Mouse (Mus musculus): ENCODE measurements at regions not wholly inside any gene's neighbourhood (a gene's known extent, or its start where the extent isn't known, plus 50 kb on each side); places are given as distances from the start of the nearest gene placed in this dataset.

- no peak overlapping the region for H3K4me2 ChIP-seq (replicated peaks)
Observed at GRCm38 (mm10) chr16:95834556-95835288, 132.8 kb downstream of the Ets2 start.

GRCm38 (mm10) chr16:95833455-95833854, 131.6 kb downstream of the Ets2 start:
- H3K27ac ChIP-seq = no peak overlapping the region
- no peaks in the 10 kb centered on the region for H3K27me3 ChIP-seq (replicated peaks)
- H3K9me3 ChIP-seq = no peaks in the 10 kb centered on the region
- H3K4me1 ChIP-seq (replicated peaks) = peaks cover 12% of the 10 kb centered on the region
- H3K36me3 ChIP-seq = no peaks in the 10 kb centered on the region
- H3K4me3 ChIP-seq (replicated peaks) = no peak overlapping the region
- ATAC-seq = no peak
- no peak overlapping the region for H3K4me2 ChIP-seq (replicated peaks)
- no peak overlapping the region for H3K9ac ChIP-seq
- WGBS = 66% methylated on average over 10 of the region's 10 CpGs

More at GRCm38 (mm10) chr16:95834556-95835288, 132.8 kb downstream of the Ets2 start:
- Histone ChIP-seq H3K4me3 (replicated peaks) (no peak overlapping the region), H3K27me3 (replicated peaks) (no peaks in the 10 kb centered on the region), H3K27ac (no peak overlapping the region), H3K9ac (no peak overlapping the region), H3K9me3 (no peaks in the 10 kb centered on the region), H3K36me3 (no peaks in the 10 kb centered on the region), H3K4me1 (replicated peaks) (peaks cover 12% of the 10 kb centered on the region)
- 56% methylated on average over 11 of the region's 11 CpGs for WGBS
- ATAC-seq = no peak

GRCm38 (mm10) chr16:95832346-95832739, 130.5 kb downstream of the Ets2 start:
- Histone ChIP-seq H3K27ac (peak overlapping the region; percentile 62; the same call in 1 of the 2 replicates), H3K4me1 (replicated peaks) (peaks cover 12% of the 10 kb centered on the region)
- WGBS = 53% methylated on average over 9 of the region's 9 CpGs

GRCm38 (mm10) chr16:95831566-95832345, 129.9 kb downstream of the Ets2 start:
- H3K4me1 ChIP-seq (replicated peaks) = peaks cover 12% of the 10 kb centered on the region
- ATAC-seq = peak; percentile 84
- 0 out of 2 replicates have a peak overlapping the region, but pooled peaks have one; percentile 24 for H3K4me2 ChIP-seq (replicated peaks)
- no peaks in the 10 kb centered on the region for H3K36me3 ChIP-seq
- no peak overlapping the region for H3K4me3 ChIP-seq (replicated peaks)
- no peaks in the 10 kb centered on the region for H3K9me3 ChIP-seq
- no peak overlapping the region for H3K9ac ChIP-seq
- peak overlapping the region; percentile 62 for H3K27ac ChIP-seq
- 26% methylated on average over 11 of the region's 11 CpGs for WGBS
- no peaks in the 10 kb centered on the region for H3K27me3 ChIP-seq (replicated peaks)

More at GRCm38 (mm10) chr16:95832346-95832739, 130.5 kb downstream of the Ets2 start:
- no peaks in the 10 kb centered on the region for H3K36me3 ChIP-seq
- no peak for ATAC-seq
- H3K4me3 ChIP-seq (replicated peaks) = no peak overlapping the region
- no peaks in the 10 kb centered on the region for H3K27me3 ChIP-seq (replicated peaks)
- no peak overlapping the region for H3K9ac ChIP-seq
- H3K4me2 ChIP-seq (replicated peaks) = no peak overlapping the region
- no peaks in the 10 kb centered on the region for H3K9me3 ChIP-seq

- H3K4me3 ChIP-seq (replicated peaks) = no peak overlapping the region
- H3K9me3 ChIP-seq = no peaks in the 10 kb centered on the region
- H3K4me2 ChIP-seq (replicated peaks) = no peak overlapping the region
- peaks cover 30% of the 10 kb centered on the region for H3K4me1 ChIP-seq (replicated peaks)
- ATAC-seq = no peak
- no peaks in the 10 kb centered on the region for H3K27me3 ChIP-seq (replicated peaks)
- 69% methylated on average over 6 of the region's 6 CpGs for WGBS
- no peak overlapping the region for H3K9ac ChIP-seq
- H3K36me3 ChIP-seq = no peaks in the 10 kb centered on the region
- H3K27ac ChIP-seq = no peak overlapping the region
Observed at GRCm38 (mm10) chr16:95827402-95827737, 125.5 kb downstream of the Ets2 start.

- ATAC-seq = no peak
- Histone ChIP-seq H3K27ac (no peak overlapping the region), H3K27me3 (replicated peaks) (no peaks in the 10 kb centered on the region), H3K4me1 (replicated peaks) (peaks cover 25% of the 10 kb centered on the region), H3K36me3 (no peaks in the 10 kb centered on the region), H3K4me3 (replicated peaks) (no peak overlapping the region), H3K9me3 (no peaks in the 10 kb centered on the region), H3K4me2 (replicated peaks) (no peak overlapping the region), H3K9ac (no peak overlapping the region)
- 80% methylated on average over 5 of the region's 5 CpGs for WGBS
Observed at GRCm38 (mm10) chr16:95826681-95827401, 125.0 kb downstream of the Ets2 start.

GRCm38 (mm10) chr16:95825723-95826122, 123.8 kb downstream of the Ets2 start:
- no peak overlapping the region for H3K4me2 ChIP-seq (replicated peaks)
- H3K27ac ChIP-seq = 0 out of 2 replicates have a peak overlapping the region, but pooled peaks have one; percentile 79
- no peak overlapping the region for H3K4me3 ChIP-seq (replicated peaks)
- ATAC-seq = no peak; the same call in 1 of the 2 replicates
- peaks cover 18% of the 10 kb centered on the region for H3K4me1 ChIP-seq (replicated peaks)
- no peaks in the 10 kb centered on the region for H3K27me3 ChIP-seq (replicated peaks)
- no peaks in the 10 kb centered on the region for H3K9me3 ChIP-seq
- H3K9ac ChIP-seq = no peak overlapping the region
- 22% methylated on average over 5 of the region's 5 CpGs for WGBS
- no peaks in the 10 kb centered on the region for H3K36me3 ChIP-seq

GRCm38 (mm10) chr16:95824720-95825534, 123.1 kb downstream of the Ets2 start:
- 0 out of 2 replicates have a peak overlapping the region, but pooled peaks have one; percentile 3 for H3K4me2 ChIP-seq (replicated peaks)
- H3K9ac ChIP-seq = no peak overlapping the region
- 7% methylated on average over 7 of the region's 7 CpGs for WGBS
- H3K27me3 ChIP-seq (replicated peaks) = no peaks in the 10 kb centered on the region
- no peaks in the 10 kb centered on the region for H3K36me3 ChIP-seq
- peak; percentile 51 for ATAC-seq
- H3K4me1 ChIP-seq (replicated peaks) = peaks cover 21% of the 10 kb centered on the region
- peak overlapping the region; percentile 79 for H3K27ac ChIP-seq
- H3K4me3 ChIP-seq (replicated peaks) = no peak overlapping the region
- H3K9me3 ChIP-seq = no peaks in the 10 kb centered on the region

GRCm38 (mm10) chr16:95823803-95824202, 121.9 kb downstream of the Ets2 start:
- 51% methylated on average over 6 of the region's 6 CpGs for WGBS
- ATAC-seq = 0 out of 2 replicates have a peak, but pooled peaks have one; percentile 14

GRCm38 (mm10) chr16:95821080-95821479, 119.2 kb downstream of the Ets2 start:
- Histone ChIP-seq H3K27me3 (replicated peaks) (no peaks in the 10 kb centered on the region), H3K4me3 (replicated peaks) (no peak overlapping the region), H3K27ac (no peak overlapping the region), H3K9me3 (no peaks in the 10 kb centered on the region), H3K4me2 (replicated peaks) (no peak overlapping the region), H3K9ac (no peak overlapping the region), H3K4me1 (replicated peaks) (peaks cover 22% of the 10 kb centered on the region), H3K36me3 (no peaks in the 10 kb centered on the region)
- WGBS = 81% methylated on average over 7 of the region's 7 CpGs
- no peak for ATAC-seq

More at GRCm38 (mm10) chr16:95823803-95824202, 121.9 kb downstream of the Ets2 start:
- peak overlapping the region; percentile 81 for H3K27ac ChIP-seq
- H3K9me3 ChIP-seq = no peaks in the 10 kb centered on the region
- no peak overlapping the region for H3K9ac ChIP-seq
- peaks cover 22% of the 10 kb centered on the region for H3K4me1 ChIP-seq (replicated peaks)
- no peak overlapping the region for H3K4me3 ChIP-seq (replicated peaks)
- H3K4me2 ChIP-seq (replicated peaks) = no peak overlapping the region
- H3K36me3 ChIP-seq = no peaks in the 10 kb centered on the region
- H3K27me3 ChIP-seq (replicated peaks) = no peaks in the 10 kb centered on the region

GRCm38 (mm10) chr16:95820606-95821005, 118.7 kb downstream of the Ets2 start:
- WGBS = 65% methylated on average over 8 of the region's 8 CpGs
- Histone ChIP-seq H3K4me3 (replicated peaks) (no peak overlapping the region), H3K9ac (no peak overlapping the region), H3K36me3 (no peaks in the 10 kb centered on the region), H3K27ac (no peak overlapping the region), H3K4me1 (replicated peaks) (peaks cover 20% of the 10 kb centered on the region), H3K9me3 (no peaks in the 10 kb centered on the region), H3K4me2 (replicated peaks) (no peak overlapping the region), H3K27me3 (replicated peaks) (no peaks in the 10 kb centered on the region)
- ATAC-seq = no peak

All from intestine, embryonic 15.5 days (tissue).